Mouse (Mus musculus) left cerebral cortex, adult 18-20 months (tissue): ENCODE measurements around the gene Uba6. TPM values are rescaled to one million over a fixed set of nuclear protein-coding genes. Genes with fewer than 3 reads are reported as not detected.

Source experiments
- DNase-seq, 2 experiments: peaks; one replicate each; pipeline ENCODE4 v3.0.0; 2021 to 2022; ENCODE audit warnings: low spot score in 2 of 2, mixed read lengths in 1 of 2
- total RNA-seq, 2 experiments: library from RNA; stranded (reverse); gene quantifications; 2 replicates each; pipeline ENCODE4 v1.2.3; 2021

Gene Uba6
- total RNA-seq, 2 experiments from 2014 or later, result 25.1 to 26.1 TPM

GRCm38 (mm10) chr5:86078720-86079334 is 93.8 kb downstream of the Uba6 start:
- DNase-seq, result no peak

DNA sequence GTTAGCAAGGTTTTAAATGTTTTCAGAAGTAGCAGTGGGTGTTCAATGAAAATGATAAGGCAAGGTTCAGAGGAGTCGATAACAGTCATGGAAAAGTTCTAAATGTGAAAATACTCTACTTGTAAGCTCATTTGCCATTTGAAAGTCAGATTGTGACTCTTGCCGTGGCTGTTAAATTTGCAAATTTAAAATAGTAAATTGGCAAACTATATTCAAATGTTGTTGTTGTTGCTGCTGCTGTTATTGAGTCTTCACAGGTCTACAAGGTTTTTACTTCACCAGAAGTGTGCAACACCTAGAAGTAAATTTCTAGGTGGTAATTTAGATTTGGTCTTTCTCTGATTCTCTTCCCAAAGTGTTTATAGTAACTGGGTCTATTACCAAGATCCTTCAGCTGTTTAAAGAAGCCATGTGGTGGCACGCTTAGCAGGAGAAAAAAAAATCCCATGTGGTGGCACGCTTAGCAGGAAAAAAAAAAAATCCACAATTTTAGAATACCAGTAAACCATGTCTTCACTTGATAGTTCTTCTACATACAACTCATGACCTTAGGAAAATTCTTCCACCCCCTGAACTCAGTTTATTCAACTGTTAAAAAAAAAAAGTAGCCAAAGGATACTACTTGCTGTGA is 99.7 kb downstream of the Uba6 start:
- no peak for DNase-seq

DNA sequence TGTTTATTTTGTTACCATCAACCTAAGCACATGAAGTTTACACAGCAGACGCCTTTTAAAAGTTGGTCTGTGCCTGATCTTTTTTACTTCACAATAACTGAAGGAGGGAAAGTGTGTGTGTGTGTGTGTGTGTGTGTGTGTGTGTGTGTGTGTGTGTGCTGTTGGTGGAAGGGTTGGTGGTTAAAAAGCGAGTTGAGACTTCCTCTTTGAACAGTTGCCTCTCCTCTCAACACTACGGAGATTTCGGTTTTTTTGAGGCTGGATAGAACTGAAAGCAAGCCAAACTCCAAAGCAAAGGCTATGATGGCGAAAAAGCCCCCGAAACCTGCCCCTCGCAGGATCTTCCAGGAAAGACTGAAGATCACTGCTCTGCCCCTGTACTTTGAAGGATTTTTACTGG is 101.1 kb downstream of the Uba6 start, which contains the start of gene Stap1:
TSS of gene Stap1 (plus strand) at position 209 of the 400 bp plus-strand sequence.
- no peak for DNase-seq

- no peak for DNase-seq
Measured at GRCm38 (mm10) chr5:86069121-86069520, 103.5 kb downstream of the Uba6 start.

DNA sequence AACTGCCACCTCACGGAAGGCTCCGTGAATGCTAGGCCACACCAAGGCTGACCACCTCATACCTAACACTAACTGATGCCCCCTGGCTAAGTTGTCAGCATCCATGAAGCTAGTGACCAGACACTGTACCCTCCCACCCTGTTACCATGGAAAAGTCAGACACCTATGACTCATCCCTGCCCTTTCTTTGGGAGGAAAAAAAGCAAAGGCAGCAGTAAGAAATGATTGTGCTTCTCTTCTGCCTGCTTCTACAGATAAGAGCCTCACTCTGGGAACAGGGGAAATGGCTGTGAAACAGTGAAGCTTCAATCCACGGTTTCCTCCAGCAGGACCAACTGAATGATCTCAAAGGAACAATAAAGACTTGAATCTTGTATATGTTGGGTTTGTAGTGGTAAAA is 104.2 kb downstream of the Uba6 start:
- DNase-seq, result no peak

DNA sequence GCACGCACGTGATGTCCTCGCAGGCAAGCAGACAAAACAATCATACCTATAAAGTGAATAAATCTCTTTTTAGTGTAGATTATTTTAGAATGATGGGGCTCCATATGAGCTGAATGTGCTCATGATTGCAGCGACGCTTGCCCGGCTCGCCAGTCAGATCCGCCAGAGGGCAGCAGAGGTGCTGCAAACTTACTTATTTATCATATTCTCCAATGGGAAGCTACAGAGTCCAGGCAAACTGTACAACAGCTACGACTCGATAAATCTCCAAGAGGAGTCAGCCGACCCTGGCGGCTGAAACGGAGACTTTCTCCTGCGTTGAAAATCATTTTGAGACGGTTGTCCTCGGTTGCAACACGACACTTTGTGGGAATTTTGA is 106.1 kb downstream of the Uba6 start:
- DNase-seq, result peak; percentile 88 to 89

GRCm38 (mm10) chr5:86065876-86066550 is 106.6 kb downstream of the Uba6 start:
- DNase-seq, result no peak

DNA sequence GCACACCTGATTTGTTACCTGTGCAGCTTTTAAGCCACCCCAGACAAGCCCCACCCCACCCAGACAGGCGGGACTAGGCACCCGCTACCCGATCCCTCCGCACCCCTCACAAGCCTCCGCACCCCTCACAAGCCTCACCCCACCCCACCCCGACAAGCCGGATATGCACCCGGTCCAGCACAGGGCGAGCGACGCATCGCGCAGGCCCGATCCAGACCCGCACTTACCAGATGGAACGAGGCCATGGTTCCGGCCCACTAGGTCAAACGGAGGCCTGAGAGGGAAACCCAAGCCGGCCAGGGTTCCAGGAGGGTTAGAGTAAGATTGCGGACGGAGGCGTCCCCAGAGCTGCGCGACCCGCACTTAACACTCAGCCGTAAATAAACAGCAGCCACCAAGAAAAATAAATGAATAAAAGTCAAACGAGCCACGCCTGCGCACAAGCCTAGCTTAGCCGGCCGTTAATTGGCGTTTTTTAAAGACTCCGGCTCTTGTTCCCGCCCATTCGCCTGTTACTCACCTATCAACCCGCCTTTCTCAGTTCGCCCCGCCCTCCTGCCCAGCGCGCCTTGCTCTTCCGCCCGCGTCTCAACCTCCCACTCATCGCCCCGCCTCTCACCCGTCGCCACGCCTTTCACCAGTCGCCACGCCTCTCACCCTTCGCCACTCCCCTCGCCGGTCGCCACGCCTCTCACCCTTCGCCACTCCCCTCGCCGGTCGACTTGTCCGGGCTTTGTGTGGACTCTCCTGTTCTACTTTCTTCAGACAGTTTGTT is 107.3 kb downstream of the Uba6 start, which contains the start of gene Cenpc1:
TSS of gene Cenpc1 (minus strand) at position 483 of the 775 bp plus-strand sequence.
- peak; percentile 94 to 96 for DNase-seq

- DNase-seq, result no peak
Measured at GRCm38 (mm10) chr5:86063501-86063900, 109.1 kb downstream of the Uba6 start.

Other genes with a start within 250 kb of the Uba6 start
- 10 to 100 TPM; 21.1 to 22.3 TPM for gene Cenpc1, start 107.2 kb downstream of the Uba6 start, total RNA-seq
- gene Stap1, start 101.1 kb downstream of the Uba6 start, total RNA-seq, result not detected
- not detected for gene Gnrhr, start 25.1 kb upstream of the Uba6 start, total RNA-seq
- not detected for gene Tmprss11c, start 116.5 kb upstream of the Uba6 start, total RNA-seq
- not detected for gene Tmprss11d, start 200.6 kb upstream of the Uba6 start, total RNA-seq